Mouse (Mus musculus) myocyte (in vitro differentiated cells): ENCODE results near the gene Acod1. TPM values are rescaled to one million over a fixed set of nuclear protein-coding genes. Genes with fewer than 3 reads are reported as not detected.

Experiments
- H3K27me3 ChIP-seq: one replicate; pipeline ENCODE4 v1.6.1; 2011; ENCODE audit not compliant: control insufficient read depth, insufficient read depth, insufficient read length
- H3K36me3 ChIP-seq: one replicate; pipeline ENCODE4 v1.6.1; 2011; ENCODE audit not compliant: control insufficient read depth, insufficient read depth
- H3K4me2 ChIP-seq: one replicate; pipeline ENCODE4 v1.6.1; 2011; ENCODE audit warnings: low read depth, control low read depth
- H3K4me3 ChIP-seq: one replicate; pipeline ENCODE4 v1.5.1; 2011; ENCODE audit warnings: mild to moderate bottlenecking, control low read depth, moderate library complexity
- H3K79me2 ChIP-seq: one replicate; pipeline ENCODE4 v1.6.1; 2011; ENCODE audit not compliant: control insufficient read depth, insufficient read depth
- H3ac ChIP-seq: one replicate; pipeline ENCODE4 v1.6.1; 2011; ENCODE audit not compliant: control insufficient read depth, insufficient read length
- CEBPB ChIP-seq: IDR thresholded peaks from 2 replicates; pipeline ENCODE4 v1.6.1; 2011; ENCODE audit warnings: mild to moderate bottlenecking, moderate library complexity; ENCODE audit not compliant: poor library complexity, insufficient read depth, severe bottlenecking
- E2F4 ChIP-seq: IDR thresholded peaks from one replicate; pipeline ENCODE4 v1.6.1; 2011; ENCODE audit warnings: mild to moderate bottlenecking, control low read depth, moderate library complexity; ENCODE audit not compliant: insufficient read depth
- MAX ChIP-seq: IDR thresholded peaks from one replicate; pipeline ENCODE4 v1.6.1; 2011; ENCODE audit warnings: low read depth, mild to moderate bottlenecking, control low read depth
- MYOD1 ChIP-seq, 3 experiments: IDR thresholded peaks; one replicate each; pipeline ENCODE4 v1.6.1; 2011; ENCODE audit warnings: control low read depth in 2 of 3, low read depth in 2 of 3, mild to moderate bottlenecking in 2 of 3, moderate library complexity in 1 of 3; ENCODE audit not compliant: insufficient read length in 2 of 3, control insufficient read depth in 1 of 3
- MYOG ChIP-seq, 3 experiments: IDR thresholded peaks; one replicate each; pipeline ENCODE4 v1.6.1; 2011; ENCODE audit warnings: control low read depth in 2 of 3, low read depth in 2 of 3, mild to moderate bottlenecking in 2 of 3; ENCODE audit not compliant: insufficient read length in 2 of 3, control insufficient read depth in 1 of 3, insufficient read depth in 1 of 3
- POLR2A ChIP-seq: IDR thresholded peaks from one replicate; pipeline ENCODE4 v1.6.1; 2011; ENCODE audit warnings: low read depth, mild to moderate bottlenecking, control low read depth, moderate library complexity; ENCODE audit not compliant: insufficient read length
- POLR2AphosphoS2 ChIP-seq: IDR thresholded peaks from one replicate; pipeline ENCODE4 v1.6.1; 2011; ENCODE audit warnings: low read depth, control low read depth; ENCODE audit not compliant: insufficient read length
- REST ChIP-seq: IDR thresholded peaks from one replicate; pipeline ENCODE4 v1.6.1; 2011; ENCODE audit warnings: mild to moderate bottlenecking, control low read depth, moderate library complexity; ENCODE audit not compliant: insufficient read depth, insufficient read length
- SRF ChIP-seq: IDR thresholded peaks from one replicate; pipeline ENCODE4 v1.6.1; 2011; ENCODE audit warnings: low read depth; ENCODE audit not compliant: control insufficient read depth, insufficient read length
- TCF12 ChIP-seq: IDR thresholded peaks from one replicate; pipeline ENCODE4 v1.6.1; 2011; ENCODE audit warnings: mild to moderate bottlenecking, control low read depth; ENCODE audit not compliant: poor library complexity, insufficient read depth, severe bottlenecking
- TCF3 ChIP-seq: IDR thresholded peaks from one replicate; pipeline ENCODE4 v1.6.1; 2011; ENCODE audit warnings: low read depth, control low read depth; ENCODE audit not compliant: insufficient read length
- USF1 ChIP-seq: IDR thresholded peaks from one replicate; pipeline ENCODE4 v1.6.1; 2011; ENCODE audit warnings: low read depth, mild to moderate bottlenecking, control low read depth, moderate library complexity
- polyA plus RNA-seq: library from polyadenylated mRNA; unstranded; fragments of >200 nt; fragmentation: generic; extraction: Trizol; gene quantifications from one replicate; pipeline ENCODE4 v1.2.1, GENCODE M21; 2012; ENCODE audit warnings: missing spikeins

Gene Acod1
- polyA plus RNA-seq, 1 experiment: not detected

GRCm38 (mm10) chr14:103017009-103017408, 29.8 kb upstream of the Acod1 start:
- Histone ChIP-seq H3ac (no peak overlapping the region), H3K4me2 (no peak overlapping the region)

GRCm38 (mm10) chr14:103020046-103020445, 26.7 kb upstream of the Acod1 start:
- no peaks in the 10 kb centered on the region for H3K27me3 ChIP-seq
- TF ChIP-seq POLR2AphosphoS2 (no peak), REST (no peak), E2F4 (no peak), MYOG (IDR thresholded peaks at IDR 0.05; ENCODE audit: control insufficient read depth in 1 of 3, insufficient read depth in 1 of 3, insufficient read length in 2 of 3, low read depth in 2 of 3) (no peak), TCF3 (no peak), POLR2A (no peak)
- no peaks in the 10 kb centered on the region for H3K36me3 ChIP-seq
- H3K79me2 ChIP-seq: no peaks in the 10 kb centered on the region
- no peak overlapping the region for H3K4me3 ChIP-seq
- H3K4me2 ChIP-seq: no peak overlapping the region
- H3ac ChIP-seq: no peak overlapping the region

More at GRCm38 (mm10) chr14:103017009-103017408, 29.8 kb upstream of the Acod1 start:
- no peak overlapping the region for H3K4me3 ChIP-seq
- no peaks in the 10 kb centered on the region for H3K36me3 ChIP-seq
- TF ChIP-seq CEBPB (no peak), TCF12 (no peak), SRF (no peak)
- H3K27me3 ChIP-seq: no peaks in the 10 kb centered on the region
- no peaks in the 10 kb centered on the region for H3K79me2 ChIP-seq

- Histone ChIP-seq H3ac (no peak overlapping the region), H3K27me3 (no peaks in the 10 kb centered on the region)
- TF ChIP-seq TCF12 (no peak), USF1 (no peak), CEBPB (no peak), MYOD1 (IDR thresholded peaks at IDR 0.05; ENCODE audit: control insufficient read depth in 1 of 3, insufficient read length in 2 of 3, low read depth in 2 of 3) (no peak), REST (no peak), POLR2A (no peak), TCF3 (no peak), SRF (no peak), POLR2AphosphoS2 (no peak), MYOG (IDR thresholded peaks at IDR 0.05; ENCODE audit: control insufficient read depth in 1 of 3, insufficient read depth in 1 of 3, insufficient read length in 2 of 3, low read depth in 2 of 3) (no peak), MAX (no peak), E2F4 (no peak)
Measured at GRCm38 (mm10) chr14:103029203-103029602, 17.6 kb upstream of the Acod1 start.

GRCm38 (mm10) chr14:103033271-103033823, 13.4 kb upstream of the Acod1 start:
- H3K36me3 ChIP-seq: no peaks in the 10 kb centered on the region
- TF ChIP-seq MYOD1 (IDR thresholded peaks at IDR 0.05; ENCODE audit: control insufficient read depth in 1 of 3, insufficient read length in 2 of 3, low read depth in 2 of 3) (no peak), USF1 (no peak), MYOG (IDR thresholded peaks at IDR 0.05; ENCODE audit: control insufficient read depth in 1 of 3, insufficient read depth in 1 of 3, insufficient read length in 2 of 3, low read depth in 2 of 3) (no peak), SRF (no peak), E2F4 (no peak), TCF12 (no peak), MAX (no peak)
- H3ac ChIP-seq: no peak overlapping the region
- H3K79me2 ChIP-seq: no peaks in the 10 kb centered on the region
- H3K4me2 ChIP-seq: peak overlapping the region; percentile 42
- no peak overlapping the region for H3K4me3 ChIP-seq
- no peaks in the 10 kb centered on the region for H3K27me3 ChIP-seq

More at GRCm38 (mm10) chr14:103029203-103029602, 17.6 kb upstream of the Acod1 start:
- no peak overlapping the region for H3K4me3 ChIP-seq
- H3K79me2 ChIP-seq: no peaks in the 10 kb centered on the region
- no peaks in the 10 kb centered on the region for H3K36me3 ChIP-seq
- no peak overlapping the region for H3K4me2 ChIP-seq

GRCm38 (mm10) chr14:103034076-103034475, 12.7 kb upstream of the Acod1 start:
- H3K27me3 ChIP-seq: no peaks in the 10 kb centered on the region
- H3K4me3 ChIP-seq: no peak overlapping the region
- no peak overlapping the region for H3K4me2 ChIP-seq
- H3ac ChIP-seq: no peak overlapping the region
- H3K36me3 ChIP-seq: no peaks in the 10 kb centered on the region
- H3K79me2 ChIP-seq: no peaks in the 10 kb centered on the region
- TF ChIP-seq USF1 (no peak), CEBPB (no peak), MYOG (IDR thresholded peaks at IDR 0.05; ENCODE audit: control insufficient read depth in 1 of 3, insufficient read depth in 1 of 3, insufficient read length in 2 of 3, low read depth in 2 of 3) (no peak), TCF3 (no peak), MAX (no peak), E2F4 (no peak), REST (no peak)
